Mouse (Mus musculus): Measurements from ENCODE around the gene Dync1i2. TPM values are rescaled to one million over a fixed set of nuclear protein-coding genes. Genes with fewer than 3 reads are reported as not detected.

Gene Dync1i2
- polyA plus RNA-seq, 1 experiment, result 144 TPM

DNA sequence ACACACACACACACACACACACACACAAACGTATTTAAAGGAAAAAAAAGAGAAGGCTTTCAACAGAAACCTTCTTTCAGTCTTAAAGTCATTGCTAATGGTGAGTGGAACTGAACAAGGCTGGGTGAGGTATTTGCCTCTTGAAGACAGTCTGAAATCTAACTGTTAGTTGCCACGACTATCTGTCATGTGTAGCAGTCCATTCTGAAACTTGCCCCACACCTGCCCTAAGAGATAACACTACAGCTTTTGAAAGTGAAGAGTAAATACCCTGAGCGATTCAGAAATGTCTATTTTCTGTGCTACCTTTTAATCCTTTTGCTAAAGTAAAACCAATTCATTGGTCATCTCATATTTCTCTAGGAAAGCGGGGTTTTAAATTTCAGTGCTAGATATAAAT is 23.9 kb downstream of the Dync1i2 start:
- Histone ChIP-seq H3K4me3 (ENCODE audit: insufficient read depth, low read length) (no peak overlapping the region), H3K4me1 (ENCODE audit: control insufficient read depth, insufficient read depth, low read length) (peaks cover 13% of the 10 kb centered on the region), H3K27ac (ENCODE audit: insufficient read depth, low read depth, low read length) (no peak overlapping the region)
- no peak for TF ChIP-seq POLR2A (IDR thresholded peaks at IDR 0.05; ENCODE audit: borderline replicate concordance, low read depth, low read length)
- no peak for TF ChIP-seq CTCF (IDR thresholded peaks at IDR 0.05; ENCODE audit: low read depth, low read length)

DNA sequence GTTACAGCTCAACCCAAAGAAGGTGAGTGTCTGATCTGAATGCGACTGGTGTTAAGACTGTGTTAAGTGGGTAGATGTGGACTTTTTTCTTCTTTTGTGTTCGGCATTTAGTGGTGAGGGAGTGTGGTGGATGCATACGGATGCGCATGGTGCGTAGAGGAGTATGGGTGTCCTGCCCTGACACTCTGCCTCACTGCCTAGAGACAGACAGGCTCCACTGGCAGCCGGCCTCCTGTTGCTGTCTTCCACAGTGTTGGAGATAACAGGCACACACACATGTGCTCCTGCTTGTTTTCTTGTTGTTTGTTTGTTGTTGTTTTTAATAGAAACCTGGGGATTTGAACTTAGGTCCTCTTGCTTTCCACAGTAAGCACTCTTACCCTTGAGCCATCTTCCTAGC is 24.5 kb downstream of the Dync1i2 start:
- H3K4me3 ChIP-seq (ENCODE audit: insufficient read depth, low read length), result no peak overlapping the region
- no peak for TF ChIP-seq POLR2A (IDR thresholded peaks at IDR 0.05; ENCODE audit: borderline replicate concordance, low read depth, low read length)
- TF ChIP-seq CTCF (IDR thresholded peaks at IDR 0.05; ENCODE audit: low read depth, low read length), result no peak
- H3K27ac ChIP-seq (ENCODE audit: insufficient read depth, low read depth, low read length), result no peak overlapping the region
- H3K4me1 ChIP-seq (ENCODE audit: control insufficient read depth, insufficient read depth, low read length), result peaks cover 13% of the 10 kb centered on the region

DNA sequence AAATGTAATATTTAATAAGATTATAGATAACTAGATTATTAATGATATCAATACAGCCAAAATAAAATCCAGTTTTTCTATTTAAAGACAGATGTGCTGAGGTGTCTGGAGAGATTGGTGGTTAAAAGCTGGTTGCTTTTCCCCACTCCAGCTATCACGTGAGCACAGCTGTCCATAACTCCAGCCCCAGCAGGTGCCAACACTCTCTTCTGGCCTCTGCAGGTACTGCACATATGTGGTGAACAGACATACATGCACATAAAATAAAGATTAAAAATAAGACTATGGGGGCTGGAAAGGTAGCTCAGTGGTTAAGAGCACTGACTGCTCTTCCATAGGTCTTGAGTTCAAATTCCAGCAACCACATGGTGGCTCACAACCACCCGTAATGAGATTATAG is 30.0 kb downstream of the Dync1i2 start:
- TF ChIP-seq CTCF (IDR thresholded peaks at IDR 0.05; ENCODE audit: low read depth, low read length) (no peak), POLR2A (IDR thresholded peaks at IDR 0.05; ENCODE audit: borderline replicate concordance, low read depth, low read length) (no peak)
- H3K4me1 ChIP-seq (ENCODE audit: control insufficient read depth, insufficient read depth, low read length), result peaks cover 4% of the 10 kb centered on the region
- H3K4me3 ChIP-seq (ENCODE audit: insufficient read depth, low read length), result no peak overlapping the region
- no peak overlapping the region for H3K27ac ChIP-seq (ENCODE audit: insufficient read depth, low read depth, low read length)

DNA sequence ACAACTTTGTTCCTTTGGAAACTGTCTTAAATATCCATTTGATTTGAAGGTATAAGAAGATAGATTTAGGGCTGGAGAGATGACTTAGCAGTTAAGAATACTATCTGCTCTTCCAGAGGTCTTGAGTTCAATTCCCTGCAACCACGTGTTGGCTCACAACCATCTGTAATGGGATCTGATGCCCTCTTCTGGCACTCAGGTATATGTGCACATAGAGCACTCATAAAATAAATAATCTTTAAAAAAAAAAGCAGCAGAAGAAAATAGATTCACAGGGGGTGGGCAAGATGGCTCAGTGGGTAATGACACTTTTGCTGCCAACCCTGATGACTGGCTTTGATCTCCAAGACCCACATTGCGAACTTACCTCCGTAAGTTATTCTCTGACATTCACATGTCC is 30.7 kb downstream of the Dync1i2 start:
- no peak for TF ChIP-seq POLR2A (IDR thresholded peaks at IDR 0.05; ENCODE audit: borderline replicate concordance, low read depth, low read length)
- no peak for TF ChIP-seq CTCF (IDR thresholded peaks at IDR 0.05; ENCODE audit: low read depth, low read length)
- no peak overlapping the region for H3K27ac ChIP-seq (ENCODE audit: insufficient read depth, low read depth, low read length)
- no peak overlapping the region for H3K4me3 ChIP-seq (ENCODE audit: insufficient read depth, low read length)
- peaks cover 4% of the 10 kb centered on the region for H3K4me1 ChIP-seq (ENCODE audit: control insufficient read depth, insufficient read depth, low read length)

DNA sequence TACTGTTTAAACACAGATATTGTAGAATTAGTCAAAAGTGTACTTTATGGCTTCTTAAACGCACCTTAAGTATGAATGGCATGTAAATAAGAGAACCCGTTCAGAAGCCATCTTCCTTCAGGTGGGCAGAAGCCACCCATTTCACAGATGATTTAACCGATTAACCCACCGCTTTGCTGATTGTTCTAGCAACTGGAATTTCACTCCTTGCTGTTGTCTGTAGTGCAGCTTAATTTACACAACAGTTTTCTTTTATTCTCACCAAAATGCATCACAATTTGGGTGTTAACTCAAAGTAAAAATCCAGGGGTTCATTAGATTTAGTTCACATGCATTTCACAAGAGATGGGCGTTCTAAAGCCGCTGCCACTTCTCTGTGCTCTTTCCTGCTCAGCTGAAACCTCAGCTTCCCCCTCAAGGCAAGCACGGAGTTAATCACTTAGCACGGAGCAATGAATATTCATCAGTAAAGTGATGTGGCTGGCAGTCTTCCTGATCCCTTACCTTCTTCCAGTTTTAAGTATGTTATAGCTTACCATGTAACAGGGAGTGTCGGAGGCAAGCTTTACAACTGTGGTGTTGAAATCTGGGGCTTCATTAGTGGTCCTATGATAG is 31.7 kb downstream of the Dync1i2 start:
- Histone ChIP-seq H3K4me1 (ENCODE audit: control insufficient read depth, insufficient read depth, low read length) (peaks cover 7% of the 10 kb centered on the region), H3K4me3 (ENCODE audit: insufficient read depth, low read length) (no peak overlapping the region), H3K27ac (ENCODE audit: insufficient read depth, low read depth, low read length) (no peak overlapping the region)
- TF ChIP-seq POLR2A (IDR thresholded peaks at IDR 0.05; ENCODE audit: borderline replicate concordance, low read depth, low read length), result no peak
- no peak for TF ChIP-seq CTCF (IDR thresholded peaks at IDR 0.05; ENCODE audit: low read depth, low read length)

DNA sequence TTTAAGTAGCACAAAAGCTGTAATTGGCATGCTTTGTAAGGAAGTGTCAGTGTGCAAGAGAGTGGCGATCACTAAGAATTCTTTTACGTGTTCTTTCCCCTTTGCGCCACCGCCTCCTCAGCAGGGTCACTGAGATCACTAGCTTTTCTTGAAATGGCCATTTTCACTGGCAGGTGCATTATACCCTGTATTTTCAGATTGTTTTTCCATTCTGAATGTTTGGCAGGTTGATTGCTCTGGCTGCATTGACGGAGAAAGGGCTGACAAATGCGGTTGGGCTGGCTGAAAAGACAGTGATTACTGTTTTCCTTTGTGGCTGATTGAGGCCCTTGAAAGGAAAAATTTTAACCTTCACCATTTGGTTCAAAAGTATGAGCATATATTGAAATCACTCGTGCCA is 33.3 kb downstream of the Dync1i2 start:
- no peak for TF ChIP-seq CTCF (IDR thresholded peaks at IDR 0.05; ENCODE audit: low read depth, low read length)
- no peak for TF ChIP-seq POLR2A (IDR thresholded peaks at IDR 0.05; ENCODE audit: borderline replicate concordance, low read depth, low read length)
- H3K27ac ChIP-seq (ENCODE audit: insufficient read depth, low read depth, low read length), result no peak overlapping the region
- H3K4me1 ChIP-seq (ENCODE audit: control insufficient read depth, insufficient read depth, low read length), result peaks cover 11% of the 10 kb centered on the region
- H3K4me3 ChIP-seq (ENCODE audit: insufficient read depth, low read length), result no peak overlapping the region

DNA sequence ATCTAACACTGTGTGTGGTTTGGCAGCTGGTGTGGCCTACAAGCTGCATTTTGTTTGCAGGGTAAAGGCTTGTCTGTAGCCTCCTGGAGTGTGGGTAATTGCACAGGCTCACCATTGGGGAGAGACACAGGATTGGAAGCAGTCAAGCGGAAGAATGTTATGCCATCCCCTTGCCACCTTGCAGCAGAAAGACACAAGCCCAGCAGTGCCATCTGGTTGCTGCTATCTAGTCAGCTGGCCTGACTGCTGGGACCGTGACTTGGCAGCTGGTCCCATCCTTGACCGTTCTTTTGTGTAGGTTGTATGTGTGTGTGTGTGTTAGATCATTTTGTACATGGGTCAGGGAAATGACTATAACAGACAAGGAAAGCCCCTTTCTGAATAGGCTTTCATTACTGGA is 33.9 kb downstream of the Dync1i2 start:
- TF ChIP-seq POLR2A (IDR thresholded peaks at IDR 0.05; ENCODE audit: borderline replicate concordance, low read depth, low read length), result no peak
- no peak for TF ChIP-seq CTCF (IDR thresholded peaks at IDR 0.05; ENCODE audit: low read depth, low read length)
- Histone ChIP-seq H3K4me1 (ENCODE audit: control insufficient read depth, insufficient read depth, low read length) (peaks cover 11% of the 10 kb centered on the region), H3K27ac (ENCODE audit: insufficient read depth, low read depth, low read length) (no peak overlapping the region), H3K4me3 (ENCODE audit: insufficient read depth, low read length) (no peak overlapping the region)

DNA sequence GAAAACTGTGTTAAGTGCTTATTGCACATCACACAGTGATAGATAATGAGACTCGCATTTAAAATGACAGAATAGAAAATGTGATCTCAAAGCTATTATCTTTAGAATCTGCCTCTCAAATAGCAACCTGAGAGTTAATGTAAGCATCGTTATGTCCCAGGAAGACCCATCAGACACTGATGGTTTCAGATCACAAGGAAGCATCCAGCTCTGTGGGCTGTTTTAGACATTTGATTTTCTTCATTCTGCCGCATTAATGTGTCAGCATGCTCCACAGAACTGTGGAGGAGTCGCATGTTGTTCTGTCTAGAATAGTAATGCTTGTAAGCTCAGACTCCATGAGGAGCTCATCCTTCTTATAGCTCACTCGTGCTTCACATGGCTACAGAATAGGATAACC is 34.6 kb downstream of the Dync1i2 start:
- no peak overlapping the region for H3K27ac ChIP-seq (ENCODE audit: insufficient read depth, low read depth, low read length)
- TF ChIP-seq POLR2A (IDR thresholded peaks at IDR 0.05; ENCODE audit: borderline replicate concordance, low read depth, low read length), result no peak
- H3K4me3 ChIP-seq (ENCODE audit: insufficient read depth, low read length), result no peak overlapping the region
- peaks cover 11% of the 10 kb centered on the region for H3K4me1 ChIP-seq (ENCODE audit: control insufficient read depth, insufficient read depth, low read length)

DNA sequence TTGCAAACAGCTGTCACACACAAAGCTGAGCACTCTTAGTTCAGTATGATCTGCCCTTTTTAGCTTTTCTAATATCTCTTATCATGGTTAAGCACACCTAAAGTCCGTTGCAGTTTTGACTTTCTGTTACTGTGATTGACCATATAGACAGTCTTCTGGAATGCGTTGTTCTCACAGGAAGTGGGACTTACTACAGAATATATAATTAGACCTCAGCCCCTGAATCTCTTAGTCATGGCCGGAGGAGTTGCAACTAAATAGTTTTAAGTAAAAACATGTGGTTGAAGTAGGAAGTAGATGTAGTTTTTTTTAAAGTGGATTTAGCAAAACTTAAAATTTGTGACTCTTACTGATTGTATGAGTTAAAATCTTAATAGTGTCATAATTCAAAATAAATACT is 36.6 kb downstream of the Dync1i2 start:
- no peak for TF ChIP-seq CTCF (IDR thresholded peaks at IDR 0.05; ENCODE audit: low read depth, low read length)
- TF ChIP-seq POLR2A (IDR thresholded peaks at IDR 0.05; ENCODE audit: borderline replicate concordance, low read depth, low read length), result no peak
- Histone ChIP-seq H3K27ac (ENCODE audit: insufficient read depth, low read depth, low read length) (peak overlapping the region; percentile 27), H3K4me1 (ENCODE audit: control insufficient read depth, insufficient read depth, low read length) (peaks cover 7% of the 10 kb centered on the region), H3K4me3 (ENCODE audit: insufficient read depth, low read length) (no peak overlapping the region)

DNA sequence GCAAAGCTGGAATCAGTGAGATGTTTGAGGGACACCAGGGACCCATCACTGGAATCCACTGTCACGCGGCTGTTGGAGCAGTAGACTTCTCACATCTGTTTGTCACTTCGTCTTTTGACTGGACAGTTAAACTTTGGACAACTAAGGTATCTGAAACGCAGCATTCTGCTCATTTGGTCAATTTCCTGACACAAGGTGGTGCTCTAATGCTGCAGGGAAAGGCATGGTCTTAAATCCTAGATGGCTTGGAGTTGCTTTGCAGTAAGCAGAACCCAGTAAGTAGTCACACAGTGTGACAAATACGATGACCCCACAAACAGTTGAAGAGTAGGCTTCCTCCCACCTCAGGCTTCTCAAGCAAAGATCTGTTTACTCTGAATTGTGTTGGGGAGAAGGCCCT is 39.3 kb downstream of the Dync1i2 start:
- Histone ChIP-seq H3K4me3 (ENCODE audit: insufficient read depth, low read length) (no peak overlapping the region), H3K27ac (ENCODE audit: insufficient read depth, low read depth, low read length) (no peak overlapping the region), H3K4me1 (ENCODE audit: control insufficient read depth, insufficient read depth, low read length) (peaks cover 6% of the 10 kb centered on the region)
- no peak for TF ChIP-seq POLR2A (IDR thresholded peaks at IDR 0.05; ENCODE audit: borderline replicate concordance, low read depth, low read length)
- no peak for TF ChIP-seq CTCF (IDR thresholded peaks at IDR 0.05; ENCODE audit: low read depth, low read length)

DNA sequence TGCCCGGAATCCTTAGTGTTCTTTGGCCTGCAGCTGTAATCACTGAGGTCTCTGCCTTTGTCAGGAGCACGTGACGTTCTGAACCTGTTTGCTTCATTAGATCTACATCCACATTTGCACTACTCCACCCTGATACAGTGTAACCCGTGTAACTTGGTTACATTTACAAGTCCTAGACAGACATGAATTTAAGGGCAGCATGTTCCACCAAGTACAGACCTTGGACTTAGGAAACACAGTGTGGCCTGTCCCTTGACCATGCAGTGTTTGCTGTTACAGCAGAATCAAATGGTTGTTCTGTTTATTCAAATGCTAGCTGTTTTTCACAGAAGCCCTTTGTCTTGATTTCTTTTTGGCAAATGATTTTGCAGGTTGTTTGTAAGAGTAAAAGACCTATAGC is 43.3 kb downstream of the Dync1i2 start:
- H3K27ac ChIP-seq (ENCODE audit: insufficient read depth, low read depth, low read length), result no peak overlapping the region
- no peaks in the 10 kb centered on the region for H3K4me1 ChIP-seq (ENCODE audit: control insufficient read depth, insufficient read depth, low read length)
- H3K4me3 ChIP-seq (ENCODE audit: insufficient read depth, low read length), result no peak overlapping the region
- no peak for TF ChIP-seq POLR2A (IDR thresholded peaks at IDR 0.05; ENCODE audit: borderline replicate concordance, low read depth, low read length)
